Mouse (Mus musculus) kidney, postnatal 0 days (tissue): ENCODE measurements around the gene E130116L18Rik. TPM values are rescaled to one million over a fixed set of nuclear protein-coding genes. Genes with fewer than 3 reads are reported as not detected.
A peak's percentile ranks its signal among the peaks of the same experiment; 100 is the strongest.

Experiments used
- ATAC-seq: fragments of 200-750 bp; cut with Nextera tagmentation; replicated peaks from 2 replicates; pipeline ENCODE4 v1.8.0; 2017; ENCODE audit warnings: low read depth, moderate number of reproducible peaks, moderate TSS enrichment, moderate library complexity; ENCODE audit not compliant: low FRiP score
- DNase-seq: peaks from one replicate; pipeline ENCODE4 v3.0.0-alpha.2; 2016; ENCODE audit warnings: low spot score
- H3K27ac ChIP-seq: fragments of 300-500 bp; sonication (generic); 2 replicates; pipeline ENCODE4 v1.5.1; 2014; ENCODE audit warnings: mild to moderate bottlenecking
- H3K27me3 ChIP-seq: fragments of 300-500 bp; sonication (generic); 2 replicates; pipeline ENCODE4 v1.6.1; 2014; ENCODE audit warnings: low read length, mixed read lengths; ENCODE audit not compliant: insufficient read depth
- H3K36me3 ChIP-seq: fragments of 300-500 bp; sonication (generic); 2 replicates; pipeline ENCODE4 v1.6.1; 2014; ENCODE audit warnings: low read length, mixed read lengths; ENCODE audit not compliant: insufficient read depth
- H3K4me1 ChIP-seq: fragments of 300-500 bp; sonication (generic); replicated peaks from 2 replicates; pipeline ENCODE4 v1.6.1; 2014; ENCODE audit warnings: antibody characterized with exemption, low read length, mixed read lengths; ENCODE audit not compliant: insufficient read depth
- H3K4me2 ChIP-seq: fragments of 300-500 bp; sonication (generic); 2 replicates; pipeline ENCODE4 v1.6.1; 2014; ENCODE audit warnings: mild to moderate bottlenecking, low read length, moderate library complexity, mixed read lengths
- H3K4me3 ChIP-seq: fragments of 300-500 bp; sonication (generic); replicated peaks from 2 replicates; pipeline ENCODE4 v1.5.1; 2014; ENCODE audit warnings: low read depth, low read length
- H3K9ac ChIP-seq: fragments of 300-500 bp; sonication (generic); 2 replicates; pipeline ENCODE4 v1.6.1; 2014; ENCODE audit warnings: low read depth, low read length
- H3K9me3 ChIP-seq: fragments of 300-500 bp; sonication (generic); replicated peaks from 2 replicates; pipeline ENCODE4 v1.6.1; 2016; ENCODE audit warnings: low read length, inconsistent platforms, mixed read lengths
- CTCF ChIP-seq: IDR thresholded peaks from 2 replicates; pipeline ENCODE4 v1.5.1; 2016; ENCODE audit warnings: antibody characterized with exemption, low read depth, mild to moderate bottlenecking, moderate library complexity
- WGBS: fragments of 180-500 bp; shearing (Covaris S2); extraction: QIAGEN DNeasy Blood & Tissue Kit; methylation state at CpG from one replicate; pipeline ENCODE4 v1.1.7; 2014; 5-methylcytosine and 5-hydroxymethylcytosine counted together
- polyA plus RNA-seq: library from polyadenylated mRNA; unstranded; fragments of >200 nt; fragmentation: Nextera tagmentation; extraction: Ambion mirVana; gene quantifications from 2 replicates; pipeline ENCODE4 v1.2.1, GENCODE M21; 2015

E130116L18Rik gene
- polyA plus RNA-seq = 0.74 and 2.2 TPM in 2 replicates

GRCm38 (mm10) chr5:25222752-25223702 is at the start of gene E130116L18Rik:
Gene E130116L18Rik, minus strand, starts transcription at chr5:25223153.
- peak within 1 kb of the TSS; percentile 92 for H3K27ac ChIP-seq
- no peaks in the 10 kb centered on the region for H3K27me3 ChIP-seq
- TF ChIP-seq CTCF = 0 out of 2 replicates have a peak, but pooled peaks have one; percentile 16
- 0 out of 2 replicates have a peak, but pooled peaks cover 5% of the 10 kb centered on the region for H3K4me1 ChIP-seq
- H3K4me3 ChIP-seq = peak within 1 kb of the TSS; percentile 46
- peak; percentile 97 for ATAC-seq
- no peaks in the 10 kb centered on the region for H3K36me3 ChIP-seq
- no peaks in the 10 kb centered on the region for H3K9me3 ChIP-seq
- H3K9ac ChIP-seq = peak within 1 kb of the TSS; percentile 82
- DNase-seq = peak; percentile 92
- peak within 1 kb of the TSS; percentile 64 for H3K4me2 ChIP-seq
- WGBS = 2% methylated on average over 69 of the region's 72 CpGs

GRCm38 (mm10) chr5:25268258-25268888 is 45.4 kb upstream of the E130116L18Rik start:
- H3K4me2 ChIP-seq = no peak overlapping the region
- DNase-seq = no peak

GRCm38 (mm10) chr5:25262266-25262665 is 39.3 kb upstream of the E130116L18Rik start:
- Histone ChIP-seq H3K27ac (peak overlapping the region; percentile 64; the same call in 1 of the 2 replicates), H3K4me2 (no peak overlapping the region), H3K36me3 (peaks cover 47% of the 10 kb centered on the region), H3K4me1 (no peaks in the 10 kb centered on the region), H3K9ac (no peak overlapping the region), H3K9me3 (no peaks in the 10 kb centered on the region), H3K27me3 (no peaks in the 10 kb centered on the region), H3K4me3 (no peak overlapping the region)
- 70% methylated on average over 7 of the region's 7 CpGs for whole genome bisulfite sequencing
- ATAC-seq = no peak
- TF ChIP-seq CTCF = no peak
- DNase-seq = no peak

More at GRCm38 (mm10) chr5:25268258-25268888, 45.4 kb upstream of the E130116L18Rik start:
- Histone ChIP-seq H3K9me3 (no peaks in the 10 kb centered on the region), H3K4me3 (no peak overlapping the region), H3K27ac (no peak overlapping the region), H3K27me3 (no peaks in the 10 kb centered on the region), H3K9ac (no peak overlapping the region), H3K36me3 (peaks cover 49% of the 10 kb centered on the region), H3K4me1 (no peaks in the 10 kb centered on the region)
- WGBS = 89% methylated on average over 4 of the region's 4 CpGs
- TF ChIP-seq CTCF = no peak
- ATAC-seq = 0 out of 2 replicates have a peak, but pooled peaks have one; percentile 73

DNA sequence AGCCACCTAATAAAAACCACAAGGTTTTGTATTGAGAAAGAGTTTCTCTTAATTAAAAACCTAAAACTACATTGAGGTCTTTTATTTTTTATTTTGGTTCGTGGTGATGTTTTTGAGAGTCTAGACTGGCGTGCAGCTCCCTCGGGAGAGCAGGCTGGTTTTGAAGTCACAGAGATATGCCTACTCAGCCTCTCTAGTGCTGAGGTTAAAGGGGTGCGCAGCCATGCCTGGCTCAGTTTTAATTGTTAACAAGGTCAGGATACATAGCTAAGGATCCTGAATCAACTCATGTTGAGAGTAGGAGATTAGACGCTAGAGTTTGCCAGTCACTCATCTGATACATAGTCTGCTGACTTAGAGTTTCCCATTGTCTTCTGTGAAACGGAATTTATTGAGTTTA is 38.5 kb upstream of the E130116L18Rik start:
- H3K9me3 ChIP-seq = no peaks in the 10 kb centered on the region
- H3K27me3 ChIP-seq = no peaks in the 10 kb centered on the region
- no peaks in the 10 kb centered on the region for H3K4me1 ChIP-seq
- peaks cover 48% of the 10 kb centered on the region for H3K36me3 ChIP-seq
- 72% methylated on average over 6 of the region's 6 CpGs for WGBS
- ATAC-seq = 0 out of 2 replicates have a peak, but pooled peaks have one; percentile 52
- H3K9ac ChIP-seq = no peak overlapping the region
- no peak overlapping the region for H3K4me2 ChIP-seq
- peak overlapping the region; percentile 64; the same call in 1 of the 2 replicates for H3K27ac ChIP-seq
- no peak overlapping the region for H3K4me3 ChIP-seq
- DNase-seq = no peak
- TF ChIP-seq CTCF = no peak

DNA sequence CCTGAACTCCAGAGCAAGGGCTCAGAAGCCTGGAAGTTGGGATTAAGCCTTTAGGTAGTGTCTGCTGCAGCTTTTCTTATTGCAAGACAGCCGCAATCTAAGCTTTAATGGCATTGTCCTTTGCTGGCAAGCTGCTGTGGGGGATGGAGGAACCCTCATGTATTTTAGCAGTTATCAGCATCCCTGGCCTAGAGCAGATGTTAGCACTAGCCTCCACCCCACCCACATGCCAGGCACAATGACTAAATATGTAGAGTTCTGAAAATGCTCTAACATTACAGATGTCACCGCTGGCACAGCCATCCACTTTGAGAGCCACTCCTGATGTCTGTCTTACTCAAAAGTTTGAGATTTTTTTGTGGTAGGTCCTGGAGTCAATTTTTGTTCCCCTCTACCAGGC is 33.7 kb upstream of the E130116L18Rik start:
- Histone ChIP-seq H3K4me1 (0 out of 2 replicates have a peak, but pooled peaks cover 7% of the 10 kb centered on the region), H3K9ac (no peak overlapping the region), H3K4me3 (no peak overlapping the region), H3K27me3 (no peaks in the 10 kb centered on the region), H3K36me3 (peaks cover 44% of the 10 kb centered on the region; the same call in 1 of the 2 replicates), H3K4me2 (no peak overlapping the region), H3K27ac (no peak overlapping the region), H3K9me3 (no peaks in the 10 kb centered on the region)
- TF ChIP-seq CTCF = no peak
- 96% methylated on average over 2 of the region's 2 CpGs for WGBS
- no peak for DNase-seq
- ATAC-seq = no peak

- WGBS = 95% methylated on average over 4 of the region's 4 CpGs
- H3K27ac ChIP-seq = peak overlapping the region; percentile 88; the same call in 1 of the 2 replicates
- ATAC-seq = no peak
- H3K4me2 ChIP-seq = no peak overlapping the region
- peaks cover 52% of the 10 kb centered on the region; the same call in 1 of the 2 replicates for H3K36me3 ChIP-seq
- H3K4me3 ChIP-seq = no peak overlapping the region
- H3K27me3 ChIP-seq = no peaks in the 10 kb centered on the region
- TF ChIP-seq CTCF = no peak
- peaks cover 7% of the 10 kb centered on the region; the same call in 1 of the 2 replicates for H3K4me1 ChIP-seq
- H3K9ac ChIP-seq = no peak overlapping the region
- H3K9me3 ChIP-seq = no peaks in the 10 kb centered on the region
- no peak for DNase-seq
Measured at GRCm38 (mm10) chr5:25254491-25254890, 31.5 kb upstream of the E130116L18Rik start.
